Mouse (Mus musculus): ENCODE measurements at regions not wholly inside any gene's neighbourhood (a gene's known extent, or its start where the extent isn't known, plus 50 kb on each side); places are given as distances from the start of the nearest gene placed in this dataset.

- DNase-seq = peak; percentile 64
Measured at GRCm38 (mm10) chr15:57644331-57644953, 167.0 kb upstream of the Slc22a22 start.

GRCm38 (mm10) chr15:57639115-57639514, 161.7 kb upstream of the Slc22a22 start:
- DNase-seq = no peak

DNA sequence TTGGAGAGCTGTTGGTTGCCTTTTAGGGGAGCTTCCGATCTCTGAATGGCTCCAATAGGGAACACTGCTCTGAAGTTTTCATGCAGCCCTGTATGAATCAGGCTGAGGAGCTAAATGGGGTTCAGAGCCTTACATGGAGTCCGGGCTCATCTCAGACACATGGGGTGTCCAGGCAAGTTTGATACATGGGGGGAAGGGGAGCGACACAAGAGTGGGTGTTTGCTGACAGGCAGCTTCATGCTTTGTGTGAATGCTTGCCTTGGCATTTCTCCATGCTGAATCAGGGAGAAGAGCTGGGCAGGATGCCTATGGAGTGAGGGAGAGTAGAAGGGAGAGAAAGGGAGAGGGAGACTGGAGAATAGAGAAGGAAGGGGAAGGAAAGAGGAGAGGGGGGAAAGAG, 155.6 kb upstream of the Slc22a22 start:
- no peak for DNase-seq

DNA sequence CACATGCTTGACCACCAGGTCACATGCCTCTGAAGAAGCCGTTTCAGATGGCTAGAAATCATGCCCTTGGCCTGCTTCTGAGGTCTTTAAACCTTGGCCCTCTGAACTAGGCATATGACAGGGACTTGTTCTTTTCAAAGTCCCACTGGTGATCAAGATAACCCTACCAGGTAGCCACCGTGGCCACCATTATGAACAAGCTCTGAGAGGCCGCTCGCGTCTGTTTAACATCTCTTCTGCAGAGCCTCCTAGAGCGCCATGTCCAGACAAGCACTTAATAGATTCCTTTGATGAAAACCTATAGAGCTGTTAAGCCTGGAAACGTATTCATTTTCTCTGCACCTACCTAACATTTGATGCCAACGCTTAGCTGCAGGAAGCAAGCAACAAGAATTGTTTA, 155.1 kb upstream of the Slc22a22 start:
- no peak for DNase-seq

DNA sequence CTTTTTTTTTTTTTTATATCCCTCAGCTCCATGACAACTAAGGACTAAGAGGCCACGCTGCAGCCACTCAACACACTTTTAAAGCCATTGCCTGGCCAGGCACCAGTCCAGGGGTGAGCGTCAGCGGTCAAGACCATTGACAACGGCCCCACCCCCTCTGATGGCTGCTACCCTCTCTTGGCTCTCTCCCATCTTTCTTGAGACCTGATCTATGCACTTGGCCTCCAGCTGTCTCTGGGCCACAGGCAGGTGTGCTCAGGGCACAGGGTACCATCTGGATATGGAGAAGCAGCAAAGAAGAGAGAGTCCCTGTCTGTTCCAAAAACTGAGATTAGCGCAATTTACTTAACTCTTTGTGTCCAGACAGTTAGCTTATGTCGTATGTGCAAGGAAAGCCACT, 141.0 kb upstream of the Slc22a22 start:
- no peak for DNase-seq

DNA sequence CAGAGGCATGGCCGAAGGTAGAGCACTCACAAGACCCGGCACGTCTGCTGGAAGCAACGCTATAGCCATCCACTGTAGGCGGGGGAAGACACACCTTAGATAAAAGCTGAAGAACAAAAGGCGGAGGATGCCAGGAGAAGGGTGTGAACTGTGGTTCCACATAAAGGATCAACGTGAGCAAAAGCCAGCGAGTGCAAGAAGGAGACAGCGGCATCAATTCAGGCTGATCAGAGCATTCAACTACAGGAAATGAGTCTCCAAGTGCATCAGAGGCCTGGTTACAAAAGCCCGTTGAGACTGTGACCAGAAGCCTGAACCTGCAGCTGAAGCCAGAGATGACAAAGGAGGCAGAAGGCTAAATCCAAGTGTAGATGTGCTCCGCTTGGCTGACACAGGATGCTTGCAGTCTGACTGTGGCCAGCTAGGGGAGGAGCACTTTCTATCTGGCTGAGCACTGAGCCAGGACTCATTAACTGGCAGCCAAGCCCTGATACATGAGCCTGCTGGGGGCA, 139.5 kb upstream of the Slc22a22 start:
- DNase-seq = peak; percentile 10

- no peak for DNase-seq
Measured at GRCm38 (mm10) chr15:57610006-57610405, 132.6 kb upstream of the Slc22a22 start.

DNA sequence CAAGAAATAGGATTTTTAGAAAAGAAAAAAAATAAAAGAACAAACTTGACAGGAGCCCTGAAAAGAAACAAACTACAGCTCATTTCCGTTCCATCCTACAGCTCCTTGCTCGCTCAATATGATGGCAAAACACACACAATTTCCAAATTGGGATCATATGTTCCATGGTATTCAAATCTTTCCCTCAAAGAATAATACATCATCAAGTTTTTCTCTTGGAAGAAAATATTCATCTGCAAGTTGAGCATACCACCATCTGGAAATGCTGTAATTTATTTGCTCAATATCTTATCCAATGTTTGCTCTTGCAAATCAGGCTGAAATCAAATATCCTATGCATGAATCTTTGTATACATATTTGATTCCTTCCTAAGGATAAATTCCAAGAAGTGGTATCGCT, 131.1 kb upstream of the Slc22a22 start:
- DNase-seq = no peak

DNA sequence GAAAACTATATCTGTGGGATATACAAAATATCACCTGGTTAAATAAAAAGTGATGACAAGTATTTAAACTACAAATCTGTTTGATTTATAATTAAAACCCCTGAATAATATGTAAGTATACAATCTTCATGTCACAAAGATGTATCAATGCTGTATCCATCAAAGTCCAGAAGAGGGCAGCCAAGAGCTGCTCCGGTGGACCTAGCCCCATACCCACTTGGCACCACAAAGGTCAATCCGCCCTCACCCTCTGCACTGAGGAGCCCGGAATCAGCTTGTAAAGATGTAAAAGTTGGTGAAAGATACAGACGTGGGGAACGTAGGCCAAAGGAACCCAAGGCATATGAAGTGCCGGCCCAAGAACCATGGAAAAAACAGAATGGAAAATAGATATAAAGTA, 123.1 kb upstream of the Slc22a22 start:
- peak; percentile 81 for DNase-seq

DNA sequence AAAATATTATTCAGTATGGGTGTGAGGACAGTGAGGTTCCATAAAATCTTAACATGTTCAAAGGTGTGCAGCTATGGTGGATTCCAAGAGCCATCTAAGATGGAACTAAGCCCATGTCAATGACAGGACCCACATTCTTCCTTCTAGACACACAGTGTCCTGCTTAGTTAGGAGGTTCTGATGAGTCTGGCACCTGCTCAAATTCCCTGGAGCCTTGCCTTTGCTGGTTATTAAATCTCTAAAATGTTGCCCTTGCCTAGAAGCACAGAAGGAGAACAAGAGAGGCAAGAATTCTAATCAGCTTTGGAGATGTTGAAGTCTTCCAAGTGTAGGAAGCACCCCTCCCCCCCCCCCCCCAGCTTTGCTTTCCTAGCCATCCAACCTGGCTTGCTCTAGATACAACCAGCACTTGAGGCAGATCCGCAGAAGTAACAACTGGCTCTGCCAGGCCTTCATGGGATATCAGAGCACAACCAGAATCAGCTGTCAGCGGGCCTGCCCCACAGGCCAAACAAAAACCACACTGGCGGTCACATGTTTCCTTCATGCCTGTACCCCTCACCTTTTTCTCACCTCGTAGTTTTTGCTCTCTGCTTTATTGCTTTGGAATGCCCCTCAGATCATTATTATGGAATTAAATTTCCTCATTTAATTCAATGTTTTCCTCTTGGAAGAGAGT, 116.0 kb upstream of the Slc22a22 start:
- no peak for DNase-seq

DNA sequence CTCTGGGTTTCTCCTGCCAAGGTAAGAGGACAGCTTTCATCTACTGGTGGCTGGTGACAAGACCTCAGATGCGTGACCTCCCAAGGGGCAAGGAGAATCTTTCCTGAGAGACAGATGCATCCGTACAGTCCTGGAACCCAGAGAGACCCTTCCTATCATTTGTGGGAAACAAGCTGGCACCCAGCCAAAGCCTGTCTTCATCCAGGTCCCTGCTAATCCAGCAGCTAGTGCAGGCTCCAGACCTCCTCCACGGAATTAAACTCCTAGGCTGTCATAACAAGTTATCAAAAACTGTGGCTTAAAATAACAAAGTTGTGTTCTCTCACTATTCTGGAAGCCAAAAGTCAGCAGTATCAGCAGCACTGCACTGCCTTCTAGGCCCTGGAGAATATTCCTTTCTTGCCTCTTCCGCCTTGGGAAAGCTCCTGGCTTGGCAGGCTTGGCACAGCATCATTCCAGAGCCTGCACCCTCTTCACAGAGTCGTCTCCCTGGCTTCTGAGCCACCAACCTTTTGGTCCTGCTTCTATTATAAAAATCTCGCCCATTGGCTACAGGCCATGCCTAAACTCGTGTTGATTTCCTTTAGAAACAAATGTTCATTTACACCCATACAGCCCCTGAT, 113.3 kb upstream of the Slc22a22 start:
- no peak for DNase-seq

- DNase-seq = peak; percentile 82
Measured at GRCm38 (mm10) chr15:57589404-57590377, 112.3 kb upstream of the Slc22a22 start.

DNA sequence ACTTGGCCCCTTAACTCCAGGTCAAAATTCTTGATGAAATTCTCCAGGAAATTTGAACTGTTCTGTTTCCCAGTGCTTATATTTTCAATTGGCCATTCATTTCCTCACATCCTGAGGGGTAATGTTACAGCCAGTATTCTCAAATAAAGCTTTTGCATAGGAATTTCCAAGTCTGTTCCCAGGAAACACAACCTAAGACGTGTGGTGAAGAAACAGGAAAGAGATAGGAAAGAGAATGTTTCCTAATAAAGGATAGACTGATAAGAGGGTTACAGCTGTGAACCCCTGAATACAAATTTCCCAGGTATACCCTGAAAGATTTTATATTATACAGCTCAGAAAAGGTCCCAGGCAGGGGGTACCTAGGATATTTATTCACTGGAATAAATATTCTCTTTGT, 108.0 kb upstream of the Slc22a22 start:
- no peak for DNase-seq

- DNase-seq = no peak
Measured at GRCm38 (mm10) chr15:57584498-57584897, 107.1 kb upstream of the Slc22a22 start.

DNA sequence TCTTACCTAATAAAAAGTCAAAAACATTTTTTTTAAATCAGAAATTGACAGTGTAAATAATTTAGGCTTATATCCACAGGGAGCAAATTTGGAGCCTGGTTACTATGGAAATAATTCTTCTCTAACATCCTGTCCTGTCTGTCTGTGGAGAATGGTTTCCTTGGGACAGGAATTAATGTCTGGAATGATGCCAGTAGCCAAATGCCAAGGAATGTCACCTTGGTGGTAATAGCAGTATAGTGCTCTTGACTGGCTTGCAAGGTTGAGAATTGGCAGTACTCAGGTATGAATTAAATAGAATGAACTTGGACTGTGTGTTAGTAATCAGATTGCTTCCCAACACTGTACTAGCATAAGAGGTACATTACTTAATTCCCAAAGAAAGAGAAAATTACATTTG, 103.8 kb upstream of the Slc22a22 start:
- no peak for DNase-seq

GRCm38 (mm10) chr15:57578794-57579193, 101.4 kb upstream of the Slc22a22 start:
- DNase-seq = no peak

DNA sequence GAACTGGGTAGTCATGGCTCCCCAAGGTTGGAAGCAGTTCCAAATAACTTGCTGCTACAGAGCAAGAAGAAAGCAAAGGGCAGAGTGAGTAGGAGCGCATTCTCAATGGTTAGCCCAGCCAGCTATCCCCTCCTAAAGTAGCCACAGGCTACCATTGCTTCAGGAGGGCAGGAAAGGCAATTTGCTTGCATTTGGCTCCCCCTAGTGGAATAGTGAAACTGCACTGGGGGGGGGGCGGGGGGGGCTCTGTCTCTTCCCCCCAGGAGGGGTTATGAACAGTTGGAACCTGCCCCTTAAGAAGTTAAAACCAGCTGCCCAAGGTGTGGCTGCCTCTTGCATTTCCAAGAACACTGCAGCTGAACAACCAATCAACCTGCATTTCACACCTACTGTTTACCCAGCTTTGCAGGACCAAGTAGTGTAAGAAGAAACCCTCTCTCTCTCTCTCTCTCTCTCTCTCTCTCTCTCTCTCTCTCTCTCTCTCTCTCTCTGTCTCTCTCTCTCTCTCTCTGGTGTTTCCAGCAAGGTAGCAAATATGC, 96.7 kb upstream of the Slc22a22 start:
- no peak for DNase-seq

- peak; percentile 20 for DNase-seq
Measured at GRCm38 (mm10) chr15:57572460-57572859, 95.0 kb upstream of the Slc22a22 start.

DNA sequence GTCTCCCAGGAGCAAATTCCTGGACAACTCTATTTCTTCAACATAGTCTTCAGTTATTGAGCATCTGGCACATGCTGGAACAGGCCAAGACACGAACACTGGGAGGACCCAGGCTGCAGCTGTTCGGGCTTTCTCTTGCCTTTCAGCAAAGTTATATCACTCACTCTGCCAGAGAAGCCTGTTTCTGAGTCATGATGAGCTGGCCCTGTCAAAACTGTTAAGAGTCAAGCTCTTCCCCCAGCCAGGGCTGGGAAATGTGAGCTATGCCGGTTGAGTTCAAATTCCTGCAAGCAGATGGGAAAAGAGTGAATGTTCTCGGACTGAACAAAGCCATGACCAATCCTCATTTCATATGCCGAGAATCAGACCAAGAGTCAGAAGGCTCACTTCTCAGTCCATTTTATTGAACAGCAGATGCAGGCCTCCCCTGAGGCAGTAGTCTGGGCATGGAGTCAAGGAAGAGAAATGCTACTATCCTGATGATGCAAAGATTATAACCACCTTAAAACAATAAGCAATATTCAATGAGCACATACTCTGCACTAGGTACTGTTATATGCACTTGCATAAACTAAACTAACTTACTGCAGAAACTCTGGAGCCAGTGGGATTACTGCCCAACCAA, 90.7 kb upstream of the Slc22a22 start:
- peak; percentile 31 for DNase-seq

DNA sequence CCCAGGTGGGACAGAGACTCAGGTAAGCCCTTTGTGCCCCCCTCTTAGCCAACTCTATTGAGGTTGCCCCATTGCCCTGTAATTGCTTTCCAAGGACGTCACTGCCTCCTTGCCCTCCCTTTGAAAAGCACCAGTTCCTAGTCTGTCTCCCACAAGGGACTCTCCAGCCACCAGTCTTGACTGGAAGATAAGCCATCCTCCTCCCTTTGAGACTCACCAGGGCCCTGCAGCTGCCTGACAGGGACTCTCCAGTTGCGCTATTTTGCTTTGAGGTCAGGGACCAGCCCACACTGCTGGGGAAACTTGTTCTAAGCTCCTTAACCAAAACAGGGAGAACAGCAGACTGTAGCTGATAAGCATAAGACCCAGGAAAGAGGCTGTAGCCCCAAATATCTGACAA, 69.7 kb upstream of the Slc22a22 start:
- DNase-seq = no peak

- DNase-seq = no peak
Measured at GRCm38 (mm10) chr15:57545141-57545540, 67.7 kb upstream of the Slc22a22 start.

- DNase-seq = peak; percentile 25
Measured at GRCm38 (mm10) chr15:57543985-57544384, 66.6 kb upstream of the Slc22a22 start.

Measured in embryo, embryonic 11 days (tissue).